13 mouse cellular contexts compared by ENCODE assay signal in the genomic region with DNA sequence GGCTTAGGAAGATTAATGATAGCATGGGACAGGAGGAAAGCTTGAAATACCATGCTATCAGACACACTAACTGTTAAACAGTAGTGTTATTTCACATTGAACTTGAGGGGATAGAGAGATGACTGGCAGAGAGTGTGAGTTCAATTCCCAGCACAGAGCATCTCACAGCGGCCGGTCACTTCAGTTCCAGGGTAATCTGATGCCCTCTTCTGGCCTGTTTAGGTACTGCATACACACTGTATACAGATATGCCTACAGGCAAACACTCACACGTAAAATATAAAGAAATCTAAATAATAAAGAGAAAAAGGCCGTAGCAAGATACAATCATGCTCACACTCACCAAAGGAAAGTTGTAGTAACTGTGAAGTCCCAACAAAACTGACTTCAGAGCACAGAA.
A peak's percentile ranks its signal among the peaks of the same experiment; 100 is the strongest.
DNase-seq lines count a peak whose midpoint lies in the region; TF ChIP-seq lines count a peak whose summit lies in the region.
"Had no signal": no experiment of that assay in that cellular context is flagged by ENCODE, and none has a peak within 500 bp of the region (broad histone marks: within the 10 kb centered on the region; RNA-seq: fewer than 3 reads in every experiment).

No protein-coding gene starts in this region.

- intact Hi-C loops in gastrocnemius, adult 2 months (cut with DNase I), result no loop called here
- intact Hi-C loops in left cerebral cortex, adult 2 months (cut with DNase I), result no loop called here
- intact Hi-C loops in left cerebral cortex, postnatal 10 days (cut with DNase I), result no loop called here

- H3K4me3 ChIP-seq in gastrocnemius, adult 2 months, result no peak overlapping the region
- H3K4me3 ChIP-seq in left cerebral cortex, adult 2 months, result no peak overlapping the region
- H3K4me3 ChIP-seq: lung, embryonic 15.5 days; megakaryocyte, embryonic 14.5 days; myocyte; stomach, embryonic 15.5 days had no signal

- no peak for DNase-seq in gastrocnemius, adult 2 months
- no peak for DNase-seq in gastrocnemius, postnatal 25 days
- DNase-seq in left cerebral cortex, adult 2 months (ENCODE audit: extremely low spot score in 1 of 2, low spot score in 2 of 2), result no peak
- DNase-seq in left cerebral cortex, postnatal 10 days (ENCODE audit: extremely low spot score in 1 of 2, low spot score in 2 of 2), result no peak
- DNase-seq in 3T3-L1 (ENCODE audit: low read depth, low spot score) (peak; percentile 2), NIH3T3 (ENCODE audit: low read depth) (peak; percentile 3)
- DNase-seq in spleen, postnatal 14 days (ENCODE audit: low spot score in 2 of 2), result no peak
- no peak for DNase-seq in heart, adult 9 months (ENCODE audit: low spot score in 2 of 2)
- DNase-seq: adrenal gland, postnatal 14 days had no signal

- TF ChIP-seq CTCF in gastrocnemius, adult 2 months (IDR thresholded peaks at IDR 0.05), result peak; percentile 38
- TF ChIP-seq CTCF in left cerebral cortex, adult 2 months (IDR thresholded peaks at IDR 0.05), result peak; percentile 30

- no peak overlapping the region for H3K27ac ChIP-seq in gastrocnemius, adult 2 months
- H3K27ac ChIP-seq in left cerebral cortex, adult 2 months, result no peak overlapping the region
- H3K27ac ChIP-seq: lung, embryonic 15.5 days; stomach, embryonic 15.5 days had no signal

Comparison
In these comparisons a context has a peak if more than half of its experiments do, and no peak if none do; other contexts are left out.
1. DNase-seq: peak in 3T3-L1 (single experiment) and NIH3T3 (single experiment); none in gastrocnemius, adult 2 months (single experiment), gastrocnemius, postnatal 25 days (single experiment), left cerebral cortex, adult 2 months (0 of 2), left cerebral cortex, postnatal 10 days (0 of 2), spleen, postnatal 14 days (0 of 2) and heart, adult 9 months (0 of 2).